Mouse (Mus musculus): ENCODE results near the gene Arcn1. TPM values are rescaled to one million over a fixed set of nuclear protein-coding genes. Genes with fewer than 3 reads are reported as not detected.
A peak's percentile ranks its signal among the peaks of the same experiment; 100 is the strongest.

Arcn1 gene
- polyA plus RNA-seq (2015; fragmentation: Nextera tagmentation; extraction: Ambion mirVana), result 201 and 202 TPM in 2 replicates

- Histone ChIP-seq H3K4me1 (peaks cover 21% of the 10 kb centered on the region), H3K9me3 (replicated peaks) (no peaks in the 10 kb centered on the region; the same call in 1 of the 2 replicates), H3K4me3 (replicated peaks) (peak within 1 kb of the TSS; percentile 82), H3K27me3 (no peaks in the 10 kb centered on the region), H3K9ac (peak within 1 kb of the TSS; percentile 99), H3K27ac (peak within 1 kb of the TSS; percentile 98), H3K4me2 (peak within 1 kb of the TSS; percentile 73), H3K36me3 (no peaks in the 10 kb centered on the region)
- ATAC-seq (replicated peaks; ENCODE audit: low FRiP score), result peak; percentile 92
- under 1% methylated on average over 82 of the region's 82 CpGs for WGBS
Observed at GRCm38 (mm10) chr9:44767101-44768028, at the start of gene Arcn1, which contains the start of gene Ift46. Gene Arcn1 (minus strand): TSS chr9:44767845. Gene Ift46 (plus strand): TSS chr9:44767908.

GRCm38 (mm10) chr9:44814179-44814578 is 46.5 kb upstream of the Arcn1 start:
- H3K27ac ChIP-seq, result no peak overlapping the region
- no peak overlapping the region for H3K4me2 ChIP-seq
- no peaks in the 10 kb centered on the region for H3K9me3 ChIP-seq (replicated peaks)
- no peaks in the 10 kb centered on the region for H3K4me1 ChIP-seq
- H3K9ac ChIP-seq, result no peak overlapping the region
- WGBS, result 95% methylated on average over 8 of the region's 8 CpGs
- no peak overlapping the region for H3K4me3 ChIP-seq (replicated peaks)
- no peak for ATAC-seq (replicated peaks; ENCODE audit: low FRiP score)
- peaks cover 99% of the 10 kb centered on the region for H3K36me3 ChIP-seq
- no peaks in the 10 kb centered on the region for H3K27me3 ChIP-seq

- peaks cover 98% of the 10 kb centered on the region for H3K36me3 ChIP-seq
- H3K9me3 ChIP-seq (replicated peaks), result no peaks in the 10 kb centered on the region
- 57% methylated on average over 10 of the region's 10 CpGs for WGBS
- no peak for ATAC-seq (replicated peaks; ENCODE audit: low FRiP score)
- H3K4me3 ChIP-seq (replicated peaks), result no peak overlapping the region
- no peak overlapping the region for H3K4me2 ChIP-seq
- H3K27me3 ChIP-seq, result no peaks in the 10 kb centered on the region
- H3K9ac ChIP-seq, result no peak overlapping the region
- no peaks in the 10 kb centered on the region for H3K4me1 ChIP-seq
- no peak overlapping the region for H3K27ac ChIP-seq
Observed at GRCm38 (mm10) chr9:44810316-44810715, 42.7 kb upstream of the Arcn1 start.

- Histone ChIP-seq H3K4me2 (no peak overlapping the region), H3K27ac (no peak overlapping the region), H3K27me3 (no peaks in the 10 kb centered on the region), H3K4me3 (replicated peaks) (no peak overlapping the region), H3K9me3 (replicated peaks) (no peaks in the 10 kb centered on the region), H3K4me1 (peaks cover 10% of the 10 kb centered on the region), H3K36me3 (peaks cover 81% of the 10 kb centered on the region), H3K9ac (no peak overlapping the region)
- ATAC-seq (replicated peaks; ENCODE audit: low FRiP score), result no peak
- 91% methylated on average over 10 of the region's 10 CpGs for WGBS
Observed at GRCm38 (mm10) chr9:44807778-44808177, 40.1 kb upstream of the Arcn1 start.

DNA sequence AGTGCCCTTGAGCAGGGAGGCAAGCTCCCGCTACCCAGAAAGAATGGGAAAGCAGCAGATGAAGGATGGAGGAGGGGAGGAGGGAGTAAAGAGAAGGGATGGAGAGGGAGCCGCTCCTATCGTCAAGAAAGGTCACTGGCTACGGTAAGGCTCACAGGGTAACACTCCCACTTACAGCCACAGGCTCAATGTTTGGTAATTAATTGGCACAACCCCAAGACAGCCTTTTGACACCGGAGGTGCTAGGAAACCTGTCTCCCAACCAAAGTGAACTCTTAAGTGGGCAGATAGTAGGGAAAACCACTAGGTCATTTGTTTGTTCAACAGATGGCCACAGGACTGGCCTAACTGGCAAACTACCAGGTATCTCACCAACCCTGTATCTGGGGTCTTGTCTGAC is 39.5 kb upstream of the Arcn1 start:
- Histone ChIP-seq H3K4me3 (replicated peaks) (no peak overlapping the region), H3K9ac (no peak overlapping the region), H3K9me3 (replicated peaks) (no peaks in the 10 kb centered on the region), H3K4me2 (no peak overlapping the region), H3K36me3 (peaks cover 74% of the 10 kb centered on the region), H3K4me1 (peaks cover 15% of the 10 kb centered on the region), H3K27me3 (no peaks in the 10 kb centered on the region), H3K27ac (no peak overlapping the region)
- 43% methylated on average over 5 of the region's 5 CpGs for WGBS
- ATAC-seq (replicated peaks; ENCODE audit: low FRiP score), result no peak

- Histone ChIP-seq H3K4me2 (no peak overlapping the region), H3K4me1 (peaks cover 21% of the 10 kb centered on the region), H3K36me3 (peaks cover 59% of the 10 kb centered on the region), H3K9me3 (replicated peaks) (no peaks in the 10 kb centered on the region), H3K9ac (no peak overlapping the region), H3K4me3 (replicated peaks) (no peak overlapping the region), H3K27ac (no peak overlapping the region), H3K27me3 (no peaks in the 10 kb centered on the region)
- WGBS, result 90% methylated on average over 5 of the region's 5 CpGs
- no peak for ATAC-seq (replicated peaks; ENCODE audit: low FRiP score)
Observed at GRCm38 (mm10) chr9:44805536-44805935, 37.9 kb upstream of the Arcn1 start.

GRCm38 (mm10) chr9:44804678-44805077 is 37.0 kb upstream of the Arcn1 start:
- Histone ChIP-seq H3K9ac (no peak overlapping the region), H3K27me3 (no peaks in the 10 kb centered on the region), H3K27ac (no peak overlapping the region), H3K4me2 (no peak overlapping the region), H3K4me3 (replicated peaks) (no peak overlapping the region), H3K9me3 (replicated peaks) (no peaks in the 10 kb centered on the region), H3K4me1 (peaks cover 30% of the 10 kb centered on the region), H3K36me3 (peaks cover 51% of the 10 kb centered on the region)
- no peak for ATAC-seq (replicated peaks; ENCODE audit: low FRiP score)
- WGBS, result 87% methylated on average over 10 of the region's 10 CpGs

DNA sequence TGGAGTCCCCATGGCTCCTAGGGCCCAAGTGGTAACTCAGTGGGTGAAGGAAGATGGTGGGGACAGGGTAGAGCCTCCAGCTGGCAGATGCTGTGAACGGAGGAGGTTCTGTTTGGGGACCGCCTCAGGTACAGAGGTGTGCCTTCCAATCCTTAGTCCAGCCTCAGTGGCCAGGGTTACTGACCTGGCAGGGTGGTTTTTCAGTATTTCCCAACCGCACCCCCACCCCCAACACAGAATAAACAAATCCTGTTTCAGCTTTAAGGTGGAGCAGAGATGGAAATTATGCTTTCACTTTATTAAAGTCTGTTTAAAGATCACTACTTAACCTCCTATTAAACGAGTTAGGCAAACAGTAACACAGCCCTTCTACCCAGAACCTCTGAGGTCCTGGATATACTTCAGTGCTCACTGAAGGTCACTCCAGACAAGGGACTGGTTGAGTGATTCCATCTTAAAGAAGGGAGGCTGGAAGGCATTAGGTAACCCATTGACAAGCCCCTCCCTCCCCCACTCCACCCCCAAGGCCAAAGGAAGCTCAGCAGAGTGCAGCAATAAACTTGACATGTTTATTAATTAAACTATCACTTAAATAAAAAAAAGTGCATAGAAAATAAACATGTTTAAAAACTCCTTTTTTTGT is 35.3 kb upstream of the Arcn1 start, which contains the start of gene Ttc36:
Gene Ttc36, minus strand, starts transcription at position 265 of the 643 bp plus-strand sequence.
- WGBS, result 45% methylated on average over 4 of the region's 4 CpGs
- H3K27me3 ChIP-seq, result peaks cover 6% of the 10 kb centered on the region
- ATAC-seq (replicated peaks; ENCODE audit: low FRiP score), result peak; percentile 81
- peaks cover 41% of the 10 kb centered on the region for H3K4me1 ChIP-seq
- H3K4me2 ChIP-seq, result peak within 1 kb of the TSS; percentile 14
- no peaks in the 10 kb centered on the region for H3K9me3 ChIP-seq (replicated peaks)
- peak within 1 kb of the TSS; percentile 88 for H3K27ac ChIP-seq
- H3K36me3 ChIP-seq, result peaks cover 33% of the 10 kb centered on the region
- 0 out of 2 replicates have a peak within 1 kb of the TSS, but pooled peaks have one; percentile 12 for H3K9ac ChIP-seq
- H3K4me3 ChIP-seq (replicated peaks), result 0 out of 2 replicates have a peak within 1 kb of the TSS, but pooled peaks have one; percentile 6

GRCm38 (mm10) chr9:44801669-44802068 is 34.0 kb upstream of the Arcn1 start:
- 79% methylated on average over 6 of the region's 6 CpGs for WGBS
- no peaks in the 10 kb centered on the region for H3K9me3 ChIP-seq (replicated peaks)
- H3K27me3 ChIP-seq, result peaks cover 8% of the 10 kb centered on the region
- 0 out of 2 replicates have a peak overlapping the region, but pooled peaks have one; percentile 6 for H3K4me3 ChIP-seq (replicated peaks)
- peaks cover 41% of the 10 kb centered on the region for H3K4me1 ChIP-seq
- H3K36me3 ChIP-seq, result peaks cover 21% of the 10 kb centered on the region
- peak overlapping the region; percentile 14 for H3K4me2 ChIP-seq
- no peak for ATAC-seq (replicated peaks; ENCODE audit: low FRiP score)
- no peak overlapping the region for H3K9ac ChIP-seq
- H3K27ac ChIP-seq, result peak overlapping the region; percentile 88; the same call in 1 of the 2 replicates

GRCm38 (mm10) chr9:44799958-44800324 is 32.3 kb upstream of the Arcn1 start:
- ATAC-seq (replicated peaks; ENCODE audit: low FRiP score), result no peak
- Histone ChIP-seq H3K36me3 (peaks cover 5% of the 10 kb centered on the region), H3K4me1 (peaks cover 41% of the 10 kb centered on the region), H3K9me3 (replicated peaks) (no peaks in the 10 kb centered on the region), H3K4me2 (peak overlapping the region; percentile 93), H3K9ac (peak overlapping the region; percentile 62), H3K27me3 (peaks cover 8% of the 10 kb centered on the region), H3K4me3 (replicated peaks) (peak overlapping the region; percentile 63), H3K27ac (peak overlapping the region; percentile 91)
- 26% methylated on average over 9 of the region's 9 CpGs for WGBS

GRCm38 (mm10) chr9:44799102-44799957 is 31.7 kb upstream of the Arcn1 start, which contains the start of gene Tmem25:
Gene Tmem25 (minus strand): TSS chr9:44799307.
- no peaks in the 10 kb centered on the region for H3K9me3 ChIP-seq (replicated peaks)
- ATAC-seq (replicated peaks; ENCODE audit: low FRiP score), result peak; percentile 93
- H3K4me3 ChIP-seq (replicated peaks), result peak within 1 kb of the TSS; percentile 63
- no peaks in the 10 kb centered on the region for H3K36me3 ChIP-seq
- H3K4me2 ChIP-seq, result peak within 1 kb of the TSS; percentile 93
- peaks cover 8% of the 10 kb centered on the region for H3K27me3 ChIP-seq
- under 1% methylated on average over 75 of the region's 75 CpGs for WGBS
- peak within 1 kb of the TSS; percentile 62 for H3K9ac ChIP-seq
- peak within 1 kb of the TSS; percentile 91 for H3K27ac ChIP-seq
- peaks cover 41% of the 10 kb centered on the region for H3K4me1 ChIP-seq

Measured in kidney, embryonic 15.5 days (tissue).